Mouse (Mus musculus): ENCODE results near the gene Dap. TPM values are rescaled to one million over a fixed set of nuclear protein-coding genes. Genes with fewer than 3 reads are reported as not detected.

Gene Dap
- 1 to 10 TPM; 6.5 to 7.4 TPM for total RNA-seq (2021)

GRCm38 (mm10) chr15:31224135-31224761 is at the start of gene Dap:
TSS of gene Dap (plus strand) at chr15:31224314.
- DNase-seq: peak; percentile 94 to 96

DNA sequence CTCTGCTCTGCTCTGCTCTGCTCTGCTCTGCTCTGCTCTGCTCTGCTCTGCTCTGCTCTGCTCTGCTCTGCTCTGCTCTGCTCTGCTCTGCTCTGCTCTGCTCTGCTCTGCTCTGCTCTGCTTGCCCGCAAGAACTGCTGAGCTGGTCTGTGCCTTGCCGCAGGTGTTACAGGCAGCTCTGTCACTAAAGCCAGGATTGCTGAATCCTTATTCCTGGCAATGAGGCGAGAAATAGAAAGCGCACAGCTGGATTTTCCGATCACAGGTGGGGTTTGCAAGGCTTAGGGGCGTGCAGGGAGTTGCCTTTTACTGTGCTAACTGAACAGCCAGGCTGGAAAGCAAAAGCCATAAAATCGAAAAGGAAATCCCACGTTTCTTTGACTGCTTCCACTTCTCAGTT is 47.5 kb upstream of the Dap start:
- no peak for DNase-seq

- no peak for DNase-seq
Measured at GRCm38 (mm10) chr15:31184651-31185443, 39.3 kb upstream of the Dap start.

DNA sequence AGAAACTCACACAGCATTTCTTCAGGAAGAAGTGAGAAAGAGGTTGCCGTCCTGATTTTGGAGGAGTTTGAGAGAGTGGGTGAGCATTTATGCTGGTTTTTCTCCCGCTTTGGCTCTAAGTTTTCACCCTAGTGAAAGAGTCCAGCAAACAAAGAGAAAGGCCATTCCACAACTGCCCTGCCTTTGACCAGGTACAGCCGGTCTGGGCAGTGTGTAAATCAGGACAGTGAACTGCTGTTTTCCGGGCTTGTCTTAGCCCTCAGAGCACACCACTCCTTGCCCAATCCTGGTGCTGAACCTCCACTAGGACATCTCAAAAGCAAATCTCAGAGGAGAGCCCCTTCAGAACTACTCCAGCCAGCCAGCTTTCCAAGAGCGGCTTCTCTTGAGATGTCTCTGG is 38.6 kb upstream of the Dap start:
- DNase-seq: no peak

DNA sequence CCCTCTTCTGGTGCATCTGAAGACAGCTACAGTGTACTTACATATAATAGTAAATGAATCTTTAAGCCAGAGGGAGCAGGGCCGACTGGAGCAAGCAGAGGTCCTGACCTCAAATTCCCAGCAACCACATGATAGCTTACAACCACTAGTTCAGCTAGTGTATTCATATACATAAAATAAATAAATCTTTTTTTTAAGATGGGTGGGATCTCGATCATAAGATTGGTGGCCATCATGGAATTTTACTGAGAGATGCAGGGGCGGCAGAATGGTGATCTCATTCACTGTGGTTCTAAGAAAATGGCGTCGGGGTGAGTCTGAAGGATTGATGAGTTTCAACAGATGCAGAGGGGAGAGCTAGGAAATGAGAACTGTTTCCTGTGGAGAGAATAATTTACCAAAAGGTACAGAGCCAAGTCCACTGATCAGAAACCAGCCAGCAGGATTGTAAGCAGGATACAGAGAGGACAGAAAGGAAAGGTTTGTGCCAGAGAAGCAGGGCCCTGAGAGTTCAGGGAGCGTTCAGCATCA is 37.7 kb upstream of the Dap start:
- no peak for DNase-seq

DNA sequence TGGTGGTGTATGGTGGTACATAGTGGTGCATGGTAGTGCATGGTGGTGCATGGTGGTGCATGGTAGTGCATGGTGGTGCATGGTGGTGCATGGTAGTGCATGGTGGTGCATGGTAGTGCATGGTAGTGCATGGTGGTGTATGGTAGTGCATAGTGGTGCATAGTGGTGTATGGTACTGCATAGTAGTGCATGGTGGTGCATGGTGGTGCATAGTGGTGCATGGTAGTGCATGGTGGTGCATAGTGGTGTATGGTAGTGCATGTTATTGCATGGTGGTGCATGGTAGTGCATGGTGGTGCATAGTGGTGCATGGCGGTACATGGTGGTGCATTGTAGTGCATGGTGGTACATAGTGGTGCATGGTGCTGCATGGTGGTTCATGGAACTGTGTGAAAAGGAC is 31.6 kb upstream of the Dap start:
- DNase-seq: no peak

- no peak for DNase-seq
Measured at GRCm38 (mm10) chr15:31195776-31196175, 28.3 kb upstream of the Dap start.

DNA sequence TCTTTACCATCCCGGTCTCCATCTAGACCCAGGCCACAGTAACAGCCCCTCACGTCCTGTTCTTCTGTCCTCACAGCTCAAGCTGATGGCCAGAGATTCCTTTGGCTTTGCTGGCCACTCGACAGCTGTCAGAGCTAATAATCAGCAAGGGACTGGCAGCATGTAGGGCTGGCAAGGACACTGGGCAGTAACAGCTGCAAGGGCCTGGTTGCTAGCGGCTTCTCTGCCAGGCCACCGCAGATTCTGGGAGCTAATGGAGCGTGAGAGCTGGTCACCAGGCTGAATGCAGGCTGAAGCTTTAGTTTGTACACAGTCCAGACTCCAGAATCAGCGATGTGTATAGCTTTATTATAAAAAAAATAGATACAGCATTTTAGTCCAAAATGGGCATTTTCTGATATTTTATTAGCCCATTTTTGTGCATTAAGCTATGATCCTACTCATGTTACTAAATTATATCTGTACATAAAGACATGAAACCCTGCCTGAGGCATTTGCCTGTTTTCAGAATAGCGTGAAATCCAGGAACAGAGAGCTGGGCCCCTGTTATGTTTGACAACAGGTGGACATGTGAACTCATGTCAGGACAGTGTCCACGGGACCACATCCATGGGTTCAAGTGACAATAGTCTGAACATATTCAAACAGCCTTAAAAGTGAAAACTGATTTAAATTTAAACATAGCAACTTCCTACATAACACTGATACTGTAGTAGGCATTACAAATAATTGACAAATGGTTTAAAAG is 16.6 kb upstream of the Dap start:
- DNase-seq: peak in 1 of 2 experiments; percentile 20

- DNase-seq: no peak
Measured at GRCm38 (mm10) chr15:31211910-31212309, 12.2 kb upstream of the Dap start.

DNA sequence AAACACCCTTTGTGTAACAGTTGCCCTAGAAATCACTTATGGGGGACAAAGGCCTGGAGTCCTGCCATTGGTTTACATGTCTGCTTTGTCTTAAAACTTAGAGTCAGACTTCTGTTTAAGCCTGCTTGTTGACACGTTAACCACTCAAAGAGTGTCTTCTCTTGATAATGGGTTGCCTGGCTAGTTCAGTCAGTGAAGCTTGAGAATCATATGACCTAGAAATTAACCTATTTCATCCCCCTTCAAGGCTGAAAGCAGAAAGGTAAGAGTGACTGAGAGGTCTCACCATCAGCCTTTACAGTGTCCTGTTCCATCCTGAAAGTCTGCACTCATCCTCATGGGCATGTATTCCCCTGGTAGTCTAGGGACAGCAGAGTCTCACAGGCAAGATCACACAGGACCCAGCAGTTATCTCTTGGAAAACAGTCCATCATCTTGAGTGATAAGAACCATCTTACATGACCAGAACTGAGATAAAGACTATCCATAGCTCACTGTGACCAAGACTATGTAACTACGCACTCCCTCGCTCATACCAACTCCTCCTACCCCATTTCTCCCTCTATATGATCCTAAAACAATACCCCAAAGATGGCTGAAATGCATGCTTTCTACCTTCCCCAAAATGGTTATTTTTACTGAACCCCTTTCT is 10.4 kb upstream of the Dap start:
- DNase-seq: no peak

GRCm38 (mm10) chr15:31222216-31222615 is 1.9 kb upstream of the Dap start:
- no peak for DNase-seq

DNA sequence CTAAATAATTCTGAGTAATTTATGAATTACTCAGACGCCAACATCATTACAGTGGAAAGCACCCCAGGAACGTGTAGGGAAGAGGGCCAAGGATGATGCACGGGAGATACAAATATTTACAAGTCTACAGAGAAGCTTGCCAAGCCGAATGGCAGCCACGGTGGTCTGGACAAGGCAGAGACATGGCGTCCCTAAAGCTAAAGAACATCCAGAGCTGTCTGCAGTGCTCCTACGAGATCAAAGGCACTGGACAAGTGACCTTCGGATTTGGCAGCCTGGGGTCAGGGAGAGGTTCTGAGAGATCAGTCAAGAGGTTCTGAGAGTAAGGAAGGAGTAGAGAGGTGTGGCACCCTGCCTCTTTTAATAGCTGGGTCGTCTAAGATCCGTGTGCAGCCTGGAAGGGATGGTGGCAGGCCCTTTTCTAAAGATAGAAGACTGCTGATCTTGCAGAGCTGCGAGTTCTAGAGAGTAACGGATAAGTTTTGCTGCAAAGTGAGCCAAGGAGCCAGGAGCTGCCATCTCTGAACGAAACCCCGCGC is 449 bp upstream of the Dap start:
- no peak for DNase-seq

DNA sequence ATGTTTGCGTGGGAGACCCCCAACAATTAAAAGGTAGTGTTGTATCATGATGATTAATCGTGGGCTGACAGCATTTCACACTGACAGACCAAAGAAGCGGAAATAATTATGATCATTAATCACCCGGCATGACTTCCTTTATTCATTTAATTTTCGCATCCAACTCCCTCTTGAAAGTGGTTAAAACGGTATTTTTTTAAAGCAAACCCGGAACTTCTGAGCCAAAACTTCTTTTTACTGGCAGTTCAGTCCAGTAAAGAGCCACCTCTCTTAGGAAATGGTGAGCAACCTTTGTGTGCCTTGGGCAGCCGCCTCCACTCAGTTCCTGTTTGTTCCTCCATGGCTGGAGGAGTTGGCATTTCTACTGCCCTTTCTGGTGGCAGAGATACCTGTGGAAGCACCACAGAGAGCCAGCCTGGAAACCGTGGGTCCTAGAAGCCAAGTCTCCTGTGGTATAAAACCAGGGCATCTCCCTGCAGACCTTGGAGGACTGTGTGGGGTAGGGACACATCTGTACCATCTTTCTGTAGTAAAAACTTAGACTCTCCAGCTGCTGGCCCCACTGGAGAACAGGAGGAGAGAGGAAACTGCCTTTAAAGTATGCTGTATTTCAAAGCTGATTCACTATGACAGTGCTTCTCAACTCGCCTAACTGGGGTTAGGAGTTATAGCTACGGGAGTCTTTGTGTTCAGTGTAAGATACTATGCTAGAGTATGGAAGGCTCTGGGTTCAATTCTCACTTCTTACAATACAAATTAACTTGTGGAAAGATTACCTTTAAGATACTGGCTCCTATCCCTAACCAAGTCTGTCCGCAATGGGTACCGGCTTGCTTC is 910 bp downstream of the Dap start:
- DNase-seq: no peak

DNA sequence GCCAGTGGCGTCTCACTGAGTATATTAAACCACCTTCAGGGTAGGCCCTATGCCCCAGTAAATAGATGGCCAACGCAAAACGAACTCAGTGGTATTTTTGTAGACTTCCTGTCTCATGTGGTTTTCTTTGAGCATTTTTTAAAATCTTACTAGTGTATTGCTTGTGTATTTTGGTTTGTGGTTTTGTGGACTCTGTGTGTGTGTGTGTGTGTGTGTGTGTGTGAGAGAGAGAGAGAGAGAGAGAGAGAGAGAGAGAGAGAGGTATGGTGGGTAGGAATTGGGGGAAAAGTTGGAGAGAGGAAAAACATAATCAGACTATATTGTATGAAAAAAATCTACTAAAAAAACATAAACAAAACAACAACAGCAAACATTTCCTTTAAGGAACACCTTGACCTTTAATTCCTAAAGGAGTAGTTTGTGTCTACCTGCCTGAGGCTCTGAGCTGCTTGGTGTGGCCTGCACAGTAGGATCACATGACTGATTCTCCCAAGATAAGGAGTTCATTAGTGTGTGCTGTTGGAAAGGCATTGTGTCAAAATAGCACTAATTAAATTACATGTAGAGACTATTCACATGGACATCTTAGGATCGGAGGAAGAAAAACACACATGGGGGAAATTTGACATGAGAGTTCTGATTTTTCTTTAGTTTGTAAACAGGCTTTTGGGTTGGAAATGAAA is 1.7 kb downstream of the Dap start:
- no peak for DNase-seq

GRCm38 (mm10) chr15:31226464-31226863 is 2.4 kb downstream of the Dap start:
- no peak for DNase-seq

GRCm38 (mm10) chr15:31227793-31228192 is 3.7 kb downstream of the Dap start:
- no peak for DNase-seq

GRCm38 (mm10) chr15:31233006-31233405 is 8.9 kb downstream of the Dap start:
- no peak for DNase-seq

GRCm38 (mm10) chr15:31235794-31236548 is 11.9 kb downstream of the Dap start:
- DNase-seq: no peak

- DNase-seq: no peak
Measured at GRCm38 (mm10) chr15:31236549-31236907, 12.4 kb downstream of the Dap start.

DNA sequence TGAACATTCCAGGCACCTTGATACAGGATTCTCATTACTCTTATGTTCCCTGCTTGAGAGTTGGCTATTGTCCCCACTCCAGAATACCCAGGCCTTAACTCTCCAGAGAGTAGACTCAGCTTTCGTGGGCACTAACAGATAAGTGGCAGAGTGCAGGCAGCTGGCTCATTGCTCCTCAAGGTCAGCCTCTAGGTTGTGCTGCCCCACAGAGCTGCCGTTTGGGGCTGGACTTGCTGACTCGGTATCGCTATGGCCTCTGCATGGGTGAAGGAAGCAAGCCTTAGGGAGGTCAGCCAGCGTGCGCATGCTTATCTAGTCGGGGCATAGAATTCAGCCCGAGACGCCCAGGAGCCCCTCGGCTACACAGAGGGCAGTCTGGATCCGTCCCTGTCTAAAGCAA is 13.3 kb downstream of the Dap start:
- no peak for DNase-seq
